ENCODE assay signal across 27 mouse cellular contexts in genomic region chr2:79143196-79143595, GRCm38 (mm10).
DNase-seq lines count a peak whose midpoint lies in the region; ATAC-seq and TF ChIP-seq lines count a peak whose summit lies in the region.
"Had no signal": no experiment of that assay in that cellular context is flagged by ENCODE, and none has a peak within 500 bp of the region (broad histone marks: within the 10 kb centered on the region; RNA-seq: fewer than 3 reads in every experiment).

No protein-coding gene starts in this region.

- TF ChIP-seq POLR2A in kidney, adult 2 months (IDR thresholded peaks at IDR 0.05; ENCODE audit: low read depth, low read length), result no peak

- H3K9ac ChIP-seq in kidney, postnatal 0 days (ENCODE audit: low read depth, low read length), result no peak overlapping the region
- no peak overlapping the region for H3K9ac ChIP-seq in midbrain, embryonic 11.5 days (ENCODE audit: low read length)
- no peak overlapping the region for H3K9ac ChIP-seq in midbrain, embryonic 14.5 days (replicated peaks; ENCODE audit: low read length)
- H3K9ac ChIP-seq: embryonic facial prominence, embryonic 13.5 days; embryonic facial prominence, embryonic 15.5 days; forebrain, embryonic 12.5 days had no signal

- 76% methylated on average over 3 of the region's 3 CpGs for WGBS in kidney, postnatal 0 days
- 87% methylated on average over 3 of the region's 3 CpGs for WGBS in kidney, adult 2 months
- 94% methylated on average over 3 of the region's 3 CpGs for WGBS in midbrain, embryonic 11.5 days
- 95% methylated on average over 3 of the region's 3 CpGs for WGBS in midbrain, embryonic 14.5 days

- peak; percentile 57 for DNase-seq in kidney, postnatal 0 days (ENCODE audit: low spot score)
- DNase-seq in kidney, adult 2 months, result no peak
- DNase-seq in layer of hippocampus, adult 9-11 months, result peak; percentile 6
- DNase-seq in layer of hippocampus, postnatal 25 days (ENCODE audit: extremely low spot score in 1 of 2, low spot score in 1 of 2), result no peak
- DNase-seq in midbrain, embryonic 11.5 days (ENCODE audit: low spot score, missing footprints), result peak; percentile 10
- DNase-seq in midbrain, embryonic 14.5 days, result no peak
- DNase-seq: adrenal gland, adult 8-10 months; adrenal gland, postnatal 14 days; adrenal gland, postnatal 36 days; B cell, adult 2 months; cerebellum, adult 11 months; cerebellum, adult 18-20 months; cerebellum, adult 8-10 months; cerebellum, adult 9-11 months; cerebellum, postnatal 36 days had no signal

- no peak for TF ChIP-seq CTCF in kidney, postnatal 0 days (IDR thresholded peaks at IDR 0.05; ENCODE audit: low read depth)
- no peak for TF ChIP-seq CTCF in kidney, adult 2 months (conservative IDR thresholded peaks at IDR 0.05; ENCODE audit: insufficient read depth, insufficient read length, low read depth, low read length)

- no peak overlapping the region for H3K27ac ChIP-seq in kidney, postnatal 0 days
- H3K27ac ChIP-seq in kidney, adult 2 months (ENCODE audit: insufficient read depth, low read depth, low read length), result no peak overlapping the region
- no peak overlapping the region for H3K27ac ChIP-seq in midbrain, embryonic 11.5 days (ENCODE audit: low read depth, low read length)
- no peak overlapping the region for H3K27ac ChIP-seq in midbrain, embryonic 14.5 days (replicated peaks; ENCODE audit: low read depth, low read length)
- H3K27ac ChIP-seq: embryonic facial prominence, embryonic 13.5 days; embryonic facial prominence, embryonic 15.5 days; forebrain, embryonic 10.5 days; forebrain, embryonic 12.5 days had no signal

- ATAC-seq in kidney, postnatal 0 days (replicated peaks; ENCODE audit: low FRiP score, low read depth), result no peak
- ATAC-seq in midbrain, embryonic 11.5 days (ENCODE audit: low FRiP score), result no peak
- ATAC-seq in midbrain, embryonic 14.5 days (ENCODE audit: low FRiP score, low TSS enrichment), result no peak
- ATAC-seq: activated CD4-positive, CD25-positive, alpha-beta regulatory T cell, adult 4 months; CD4-positive, CD25-positive, alpha-beta regulatory T cell, adult 4 months; forebrain, embryonic 14.5 days; forebrain, embryonic 16.5 days; Patski had no signal

- no peaks in the 10 kb centered on the region for H3K27me3 ChIP-seq in kidney, postnatal 0 days (ENCODE audit: insufficient read depth, low read length)
- H3K27me3 ChIP-seq in kidney, adult 2 months (replicated peaks; ENCODE audit: control insufficient read depth, insufficient read depth, low read length), result no peaks in the 10 kb centered on the region
- no peaks in the 10 kb centered on the region for H3K27me3 ChIP-seq in midbrain, embryonic 11.5 days (ENCODE audit: control insufficient read depth, insufficient read depth, low read length)
- H3K27me3 ChIP-seq in midbrain, embryonic 14.5 days (ENCODE audit: control insufficient read depth, insufficient read depth, low read length), result no peaks in the 10 kb centered on the region
- H3K27me3 ChIP-seq: CH12.LX; embryonic facial prominence, embryonic 13.5 days; embryonic facial prominence, embryonic 15.5 days; forebrain, embryonic 12.5 days had no signal

- no peaks in the 10 kb centered on the region for H3K36me3 ChIP-seq in kidney, postnatal 0 days (ENCODE audit: insufficient read depth, low read length)
- no peaks in the 10 kb centered on the region for H3K36me3 ChIP-seq in kidney, adult 2 months (ENCODE audit: control insufficient read depth, insufficient read depth, low read length)
- H3K36me3 ChIP-seq in midbrain, embryonic 11.5 days (ENCODE audit: control insufficient read depth, insufficient read depth, low read length), result no peaks in the 10 kb centered on the region
- no peaks in the 10 kb centered on the region for H3K36me3 ChIP-seq in midbrain, embryonic 14.5 days (ENCODE audit: control insufficient read depth, insufficient read depth, low read length)
- H3K36me3 ChIP-seq: embryonic facial prominence, embryonic 13.5 days; embryonic facial prominence, embryonic 15.5 days; forebrain, embryonic 10.5 days; forebrain, embryonic 12.5 days; G1E had no signal

- H3K4me3 ChIP-seq in kidney, postnatal 0 days (replicated peaks; ENCODE audit: low read depth, low read length), result no peak overlapping the region
- no peak overlapping the region for H3K4me3 ChIP-seq in kidney, adult 2 months (ENCODE audit: insufficient read depth, low read depth, low read length)
- no peak overlapping the region for H3K4me3 ChIP-seq in midbrain, embryonic 11.5 days (ENCODE audit: low read depth, low read length)
- H3K4me3 ChIP-seq in midbrain, embryonic 14.5 days (replicated peaks; ENCODE audit: low read depth, low read length), result no peak overlapping the region
- H3K4me3 ChIP-seq: embryonic facial prominence, embryonic 13.5 days; embryonic facial prominence, embryonic 15.5 days; erythroblast, embryonic 14.5 days; forebrain, embryonic 10.5 days; forebrain, embryonic 12.5 days had no signal

- no peaks in the 10 kb centered on the region for H3K9me3 ChIP-seq in kidney, postnatal 0 days (replicated peaks; ENCODE audit: low read length)
- H3K9me3 ChIP-seq in midbrain, embryonic 11.5 days (ENCODE audit: control insufficient read depth, low read length), result no peaks in the 10 kb centered on the region
- no peaks in the 10 kb centered on the region for H3K9me3 ChIP-seq in midbrain, embryonic 14.5 days (ENCODE audit: control insufficient read depth, low read length)
- H3K9me3 ChIP-seq: embryonic facial prominence, embryonic 13.5 days; embryonic facial prominence, embryonic 15.5 days; forebrain, embryonic 10.5 days; forebrain, embryonic 12.5 days; G1E had no signal

- H3K4me1 ChIP-seq in kidney, postnatal 0 days (replicated peaks; ENCODE audit: insufficient read depth, low read length), result no peaks in the 10 kb centered on the region
- H3K4me1 ChIP-seq in kidney, adult 2 months (ENCODE audit: control insufficient read depth, insufficient read depth, low read length), result no peaks in the 10 kb centered on the region
- no peaks in the 10 kb centered on the region for H3K4me1 ChIP-seq in midbrain, embryonic 11.5 days (ENCODE audit: control insufficient read depth, insufficient read depth, low read length)
- no peaks in the 10 kb centered on the region for H3K4me1 ChIP-seq in midbrain, embryonic 14.5 days (ENCODE audit: control insufficient read depth, insufficient read depth, low read length)
- H3K4me1 ChIP-seq: embryonic facial prominence, embryonic 13.5 days; embryonic facial prominence, embryonic 15.5 days had no signal

- H3K4me2 ChIP-seq in kidney, postnatal 0 days (ENCODE audit: low read length), result no peak overlapping the region
- H3K4me2 ChIP-seq in midbrain, embryonic 11.5 days, result no peak overlapping the region
- H3K4me2 ChIP-seq in midbrain, embryonic 14.5 days (ENCODE audit: low read length), result no peak overlapping the region
- H3K4me2 ChIP-seq: embryonic facial prominence, embryonic 13.5 days; embryonic facial prominence, embryonic 15.5 days; forebrain, embryonic 12.5 days had no signal

Comparison
In these comparisons a context has a peak if more than half of its experiments do, and no peak if none do; other contexts are left out.
1. DNase-seq: peak in kidney, postnatal 0 days (single experiment), layer of hippocampus, adult 9-11 months (single experiment) and midbrain, embryonic 11.5 days (single experiment); none in kidney, adult 2 months (single experiment), layer of hippocampus, postnatal 25 days (0 of 2) and midbrain, embryonic 14.5 days (single experiment).